Mouse (Mus musculus) heart, postnatal 25 days (tissue): ENCODE results near the gene Rhbdd3. TPM values are rescaled to one million over a fixed set of nuclear protein-coding genes. Genes with fewer than 3 reads are reported as not detected.
A peak's percentile ranks its signal among the peaks of the same experiment; 100 is the strongest.

Experiments used
- DNase-seq: peaks from one replicate; pipeline ENCODE4 v3.0.0; 2022; ENCODE audit warnings: low spot score
- intact Hi-C: fragments of 180-260 bp; cut with DNase I; formaldehyde crosslinking; loops from one replicate; pipeline ENCODE4 v1.15.1; 2025
- total RNA-seq, 2 experiments: library from RNA; stranded (reverse); gene quantifications; 2 replicates each; pipeline ENCODE4 v1.2.3; 2021

The Rhbdd3 gene
- total RNA-seq, 2 experiments from 2014 or later: 21.4 to 21.6 TPM

DNA sequence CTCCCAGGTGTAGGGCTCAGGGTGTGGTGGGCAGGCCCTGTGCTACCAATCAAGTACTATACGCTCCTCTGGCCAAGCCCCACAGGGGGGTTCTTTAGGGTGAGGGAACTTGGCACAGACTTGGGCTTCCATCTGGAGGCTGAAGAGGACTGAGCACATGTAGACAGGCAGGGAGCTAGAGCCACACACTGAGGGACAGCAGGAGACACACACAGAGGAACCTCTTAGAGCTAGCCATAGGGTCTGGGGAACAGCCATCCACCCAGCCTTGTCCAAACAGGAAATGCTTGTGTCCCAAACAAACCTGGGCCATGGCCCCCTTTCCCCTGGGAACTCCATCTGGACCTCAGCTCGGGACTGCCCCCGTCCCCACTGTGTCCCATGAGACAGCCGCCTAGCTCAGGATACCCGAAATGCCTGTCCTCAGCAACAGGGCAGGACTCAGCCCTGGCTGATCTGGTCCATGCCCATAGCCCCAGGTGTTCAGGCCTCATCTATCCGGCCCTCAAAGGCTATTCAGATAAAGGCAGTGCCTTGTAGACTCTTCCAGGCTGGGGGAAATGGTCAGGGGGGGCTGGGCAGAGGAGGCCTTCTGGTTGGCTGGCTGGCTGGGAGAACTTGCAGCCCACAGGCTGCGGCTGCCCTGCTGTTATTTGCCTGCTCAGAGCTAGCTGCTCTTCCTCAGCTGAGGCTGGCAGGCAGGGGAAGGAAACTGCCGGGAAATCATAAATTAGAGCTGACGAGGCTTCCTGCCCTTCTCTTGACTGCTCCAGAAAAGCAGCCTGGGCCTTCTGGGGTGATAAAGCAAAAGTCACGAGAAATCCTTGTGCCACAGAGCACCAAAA, 56.5 kb downstream of the Rhbdd3 start:
- DNase-seq: peak; percentile 29
- intact Hi-C loops: no loop called here

Other genes with a start within 250 kb of the Rhbdd3 start
- gene Nf2, start 249.4 kb upstream of the Rhbdd3 start, total RNA-seq: 10 to 100 TPM; 81.5 to 83.6 TPM
- under 1 TPM; 0.70 to 0.86 TPM for gene Nipsnap1, start 225.0 kb upstream of the Rhbdd3 start, total RNA-seq
- gene Thoc5, start 203.6 kb upstream of the Rhbdd3 start, total RNA-seq: 10 to 100 TPM; 16.3 to 16.9 TPM
- not detected for gene Nefh, start 150.9 kb upstream of the Rhbdd3 start, total RNA-seq
- 10 to 100 TPM; 53.1 to 58.1 TPM for gene Ap1b1, start 112.1 kb upstream of the Rhbdd3 start, total RNA-seq
- 1 to 10 TPM; 2.4 to 5.3 TPM for gene Rasl10a, start 40.8 kb upstream of the Rhbdd3 start, total RNA-seq
- gene Gas2l1, start 33.6 kb upstream of the Rhbdd3 start, total RNA-seq: 10 to 100 TPM; 19.0 to 21.2 TPM
- gene Ewsr1, start 340 bp downstream of the Rhbdd3 start, total RNA-seq: 10 to 100 TPM; 95.7 to 96.0 TPM
- gene Emid1, start 53.3 kb downstream of the Rhbdd3 start, total RNA-seq: 1 to 10 TPM; 2.1 to 2.2 TPM
- gene Kremen1, start 162.6 kb downstream of the Rhbdd3 start, total RNA-seq: 10 to 100 TPM; 72.5 to 78.8 TPM